Mouse (Mus musculus): ENCODE measurements at regions not wholly inside any gene's neighbourhood (a gene's known extent, or its start where the extent isn't known, plus 50 kb on each side); places are given as distances from the start of the nearest gene placed in this dataset.

DNA sequence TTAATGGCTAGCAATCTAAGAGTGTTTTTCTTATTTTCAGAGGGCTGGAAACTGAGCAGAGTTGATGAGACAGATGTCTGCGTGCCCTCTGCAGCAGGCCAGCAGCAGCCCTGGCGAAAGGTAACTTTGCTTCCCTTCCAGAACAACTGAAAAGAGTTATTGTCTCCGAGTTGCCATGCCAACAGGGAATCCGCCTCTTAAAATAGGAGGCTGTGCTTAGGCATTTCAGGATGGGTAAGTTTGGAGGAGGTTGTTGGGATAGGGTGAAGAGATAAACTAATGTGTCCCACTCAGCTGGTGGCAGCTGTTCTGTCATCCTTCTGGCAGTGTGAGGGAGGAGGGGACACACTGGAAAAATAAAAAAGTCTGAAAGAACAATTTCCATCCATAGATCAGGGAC lies 100.6 kb upstream of the Sertad2 start:
- no peak for TF ChIP-seq GABPA (IDR thresholded peaks at IDR 0.05; ENCODE audit: low read depth, low read length)
- TF ChIP-seq POLR2A (IDR thresholded peaks at IDR 0.05; ENCODE audit: control insufficient read depth in 1 of 2, insufficient read depth in 1 of 2, low read depth in 1 of 2, low read length in 2 of 2, poor library complexity in 1 of 2): no peak
- TF ChIP-seq GATA1 (IDR thresholded peaks at IDR 0.05; ENCODE audit: low read depth, low read length): no peak

Measured in MEL (cell line).